In the genomic region with DNA sequence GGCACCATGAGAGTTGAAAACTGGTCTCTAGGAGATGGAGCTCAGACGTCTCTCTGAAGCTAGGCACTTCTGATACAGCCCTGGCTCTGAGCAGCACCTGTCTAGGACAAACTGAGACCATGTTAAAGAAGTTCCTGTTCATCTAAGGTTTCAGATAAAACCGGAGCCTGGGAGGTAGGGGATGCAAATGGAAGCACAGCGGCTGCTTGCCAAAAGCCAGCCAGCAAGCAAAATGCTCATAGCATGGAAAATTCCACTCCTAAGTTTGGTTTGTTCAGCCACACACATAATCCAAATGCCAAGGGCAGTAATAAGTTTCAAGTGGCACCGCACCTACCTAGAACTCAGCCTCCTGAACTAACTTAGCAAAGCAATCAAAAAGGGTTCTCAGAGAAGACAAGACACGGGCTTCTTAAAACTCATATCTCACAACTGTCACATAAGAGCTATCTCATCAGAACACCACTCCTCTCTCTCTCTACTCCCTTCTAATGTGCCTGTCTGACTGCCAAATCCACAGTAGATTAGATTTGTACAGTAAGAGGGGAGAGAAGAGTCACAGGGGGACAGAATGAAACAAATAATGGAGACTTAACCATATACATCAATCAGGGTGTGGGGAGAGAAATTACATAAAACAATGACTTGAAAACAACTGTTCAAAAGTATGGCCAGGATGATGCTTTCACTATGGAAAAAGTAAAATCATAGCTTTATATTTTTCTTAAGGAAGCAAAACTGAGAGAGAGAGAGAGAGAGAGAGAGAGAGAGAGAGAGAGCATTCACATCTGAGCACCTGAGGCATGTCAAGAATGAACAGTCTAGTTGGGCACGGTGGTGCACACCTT, we compare ENCODE assay signal across 14 mouse cellular contexts. TPM values are rescaled to one million over a fixed set of nuclear protein-coding genes. Genes with fewer than 3 reads are reported as not detected.
DNase-seq lines count a peak whose midpoint lies in the region; ATAC-seq and TF ChIP-seq lines count a peak whose summit lies in the region.
"Had no signal": no experiment of that assay in that cellular context is flagged by ENCODE, and none has a peak within 500 bp of the region (broad histone marks: within the 10 kb centered on the region; RNA-seq: fewer than 3 reads in every experiment).

No protein-coding gene starts in this region.

- peak; percentile 82 for ATAC-seq in megakaryocyte-erythroid progenitor cell, adult 5-6 weeks (replicated peaks; ENCODE audit: low FRiP score, low TSS enrichment, poor library complexity, severe bottlenecking)
- ATAC-seq in forebrain, embryonic 12.5 days (ENCODE audit: low FRiP score) = no peak
- ATAC-seq: CD4-positive, CD25-positive, alpha-beta regulatory T cell, adult 4 months; intestine, embryonic 15.5 days; midbrain, embryonic 13.5 days had no signal

- no peak overlapping the region for H3K27ac ChIP-seq in forebrain, embryonic 12.5 days
- H3K27ac ChIP-seq: intestine, embryonic 15.5 days; liver, embryonic 15.5 days; midbrain, embryonic 13.5 days; stomach, embryonic 15.5 days had no signal

- no peak for TF ChIP-seq CTCF in lung, adult 2 months (IDR thresholded peaks at IDR 0.05; ENCODE audit: insufficient read depth, low read length)

- no peaks in the 10 kb centered on the region for H3K27me3 ChIP-seq in forebrain, embryonic 12.5 days
- H3K27me3 ChIP-seq: intestine, embryonic 15.5 days; liver, embryonic 15.5 days; midbrain, embryonic 13.5 days; stomach, embryonic 15.5 days had no signal

- no peaks in the 10 kb centered on the region for H3K36me3 ChIP-seq in forebrain, embryonic 12.5 days (replicated peaks)
- H3K36me3 ChIP-seq: intestine, embryonic 15.5 days; liver, embryonic 15.5 days; midbrain, embryonic 13.5 days; stomach, embryonic 15.5 days had no signal

- H3K4me3 ChIP-seq in lung, adult 2 months (replicated peaks; ENCODE audit: extremely low read depth, low read depth, low read length) = no peak overlapping the region
- H3K4me3 ChIP-seq in forebrain, embryonic 12.5 days (replicated peaks) = no peak overlapping the region
- H3K4me3 ChIP-seq: erythroblast, embryonic 14.5 days; intestine, embryonic 15.5 days; liver, embryonic 15.5 days; midbrain, embryonic 13.5 days; stomach, embryonic 15.5 days had no signal

- no peak overlapping the region for H3K4me2 ChIP-seq in forebrain, embryonic 12.5 days
- H3K4me2 ChIP-seq: intestine, embryonic 15.5 days; liver, embryonic 15.5 days; midbrain, embryonic 13.5 days; stomach, embryonic 15.5 days had no signal

- DNase-seq in lung, adult 18-20 months = peak; percentile 68
- DNase-seq in lung, postnatal 10 days = no peak
- DNase-seq in brain, adult 2 months (ENCODE audit: low read depth, low spot score) = peak; percentile 16
- peak; percentile 52 for DNase-seq in lung, adult 2 months
- no peak for DNase-seq in spleen, adult 18-20 months
- DNase-seq: thymus, postnatal 25 days had no signal

- peaks cover 31% of the 10 kb centered on the region for H3K4me1 ChIP-seq in lung, adult 2 months (ENCODE audit: control insufficient read depth, insufficient read depth, low read length)
- H3K4me1 ChIP-seq in forebrain, embryonic 12.5 days = no peaks in the 10 kb centered on the region; the same call in 1 of the 2 replicates
- H3K4me1 ChIP-seq: intestine, embryonic 15.5 days; midbrain, embryonic 13.5 days; stomach, embryonic 15.5 days had no signal

- 54% methylated on average over 6 of the region's 6 CpGs for WGBS in lung, adult 2 months
- WGBS in forebrain, embryonic 12.5 days = 89% methylated on average over 6 of the region's 6 CpGs

- no peak overlapping the region for H3K9ac ChIP-seq in forebrain, embryonic 12.5 days
- H3K9ac ChIP-seq: intestine, embryonic 15.5 days; liver, embryonic 15.5 days; midbrain, embryonic 13.5 days; stomach, embryonic 15.5 days had no signal

- no peaks in the 10 kb centered on the region for H3K9me3 ChIP-seq in forebrain, embryonic 12.5 days
- H3K9me3 ChIP-seq: intestine, embryonic 15.5 days; liver, embryonic 15.5 days; midbrain, embryonic 13.5 days; stomach, embryonic 15.5 days had no signal

- TF ChIP-seq POLR2A in lung, adult 2 months (IDR thresholded peaks at IDR 0.05; ENCODE audit: borderline replicate concordance, extremely low read depth, low read depth, low read length) = no peak

RNA-seq across cellular contexts. Expression of gene Myo1d, which starts 13.1 kb away (rescaled TPM):
- polyA plus RNA-seq in lung, adult 2 months (2012; rRNA removed) = 69.4 and 80.4 TPM in 2 replicates
- 58.6 and 71.5 TPM in 2 replicates for total RNA-seq in megakaryocyte-erythroid progenitor cell, adult 5-6 weeks (2014; fragmentation: Nextera tagmentation)
- 15.3 and 23.4 TPM in 2 replicates for total RNA-seq in megakaryocyte-erythroid progenitor cell, adult 5-6 weeks (2017)
- 2.4 and 2.8 TPM in 2 replicates for polyA plus RNA-seq in forebrain, embryonic 12.5 days (2016; fragmentation: Nextera tagmentation; extraction: Ambion mirVana)

RNA-seq across cellular contexts. Expression of gene Tmem98, which starts 43.3 kb away (rescaled TPM):
- polyA plus RNA-seq in lung, adult 2 months (2012; rRNA removed) = 62.4 and 74.1 TPM in 2 replicates
- total RNA-seq in megakaryocyte-erythroid progenitor cell, adult 5-6 weeks (2014; fragmentation: Nextera tagmentation) = 8.9 and 11.2 TPM in 2 replicates
- 2.1 and 4.2 TPM in 2 replicates for total RNA-seq in megakaryocyte-erythroid progenitor cell, adult 5-6 weeks (2017)
- polyA plus RNA-seq in forebrain, embryonic 12.5 days (2016; fragmentation: Nextera tagmentation; extraction: Ambion mirVana) = 74.8 and 76.3 TPM in 2 replicates
- polyA plus RNA-seq: CD4-positive, CD25-positive, alpha-beta regulatory T cell, adult 4 months; erythroblast, embryonic 14.5 days had no signal

Comparison
In these comparisons a context has a peak if more than half of its experiments do, and no peak if none do; other contexts are left out.
1. DNase-seq: peak in lung, adult 18-20 months (2 of 2), brain, adult 2 months (single experiment) and lung, adult 2 months (single experiment); none in lung, postnatal 10 days (single experiment) and spleen, adult 18-20 months (0 of 2).
2. RNA of gene Myo1d, which starts 13.1 kb away (polyA plus RNA-seq): 69.4 to 80.4 TPM in lung, adult 2 months; 2.4 to 2.8 TPM in forebrain, embryonic 12.5 days; every median in the first group is over 10 times any median in the second.